In genomic region chr19:57196616-57197015, GRCm38 (mm10) we compare ENCODE assay signal across 8 mouse cellular contexts.
DNase-seq lines count a peak whose midpoint lies in the region; ATAC-seq and TF ChIP-seq lines count a peak whose summit lies in the region.

No protein-coding gene starts in this region.

- peaks cover 43% of the 10 kb centered on the region for H3K79me2 ChIP-seq in C2C12 (ENCODE audit: control insufficient read depth, insufficient read depth)

- no peak overlapping the region for H3ac ChIP-seq in C2C12 (ENCODE audit: control insufficient read depth, insufficient read length, low read depth)

- peak overlapping the region; percentile 29 for H3K4me3 ChIP-seq in C2C12 (ENCODE audit: insufficient read depth, poor library complexity, severe bottlenecking)
- no peak overlapping the region; the same call in 1 of the 2 replicates for H3K4me3 ChIP-seq in hindbrain, embryonic 11.5 days (ENCODE audit: low read depth, low read length)
- H3K4me3 ChIP-seq in liver, postnatal 0 days (ENCODE audit: low read depth, low read length) = peak overlapping the region; percentile 44

- WGBS in hindbrain, embryonic 11.5 days = 41% methylated on average over 8 of the region's 8 CpGs
- WGBS in liver, postnatal 0 days (ENCODE audit: insufficient replicate concordance) = 38% methylated on average over 8 of the region's 8 CpGs

- no peaks in the 10 kb centered on the region for H3K36me3 ChIP-seq in C2C12 (ENCODE audit: control insufficient read depth, insufficient read depth)
- H3K36me3 ChIP-seq in hindbrain, embryonic 11.5 days (ENCODE audit: control insufficient read depth, insufficient read depth, low read length) = no peaks in the 10 kb centered on the region
- H3K36me3 ChIP-seq in liver, postnatal 0 days (replicated peaks; ENCODE audit: insufficient read depth, low read length) = no peaks in the 10 kb centered on the region

- ATAC-seq in hindbrain, embryonic 11.5 days (ENCODE audit: low FRiP score) = no peak
- ATAC-seq in liver, postnatal 0 days = no peak

- peak overlapping the region; percentile 45; the same call in 1 of the 2 replicates for H3K27ac ChIP-seq in hindbrain, embryonic 11.5 days (ENCODE audit: low read depth, low read length)
- peak overlapping the region; percentile 80; the same call in 1 of the 2 replicates for H3K27ac ChIP-seq in liver, postnatal 0 days (ENCODE audit: low read depth)

- no peaks in the 10 kb centered on the region for H3K27me3 ChIP-seq in C2C12 (ENCODE audit: control insufficient read depth, insufficient read depth, insufficient read length)
- H3K27me3 ChIP-seq in hindbrain, embryonic 11.5 days (ENCODE audit: control insufficient read depth, insufficient read depth, low read length) = peaks cover 2% of the 10 kb centered on the region; the same call in 1 of the 2 replicates
- peaks cover 11% of the 10 kb centered on the region; the same call in 1 of the 2 replicates for H3K27me3 ChIP-seq in liver, postnatal 0 days (ENCODE audit: insufficient read depth, low read length)

- peaks cover 6% of the 10 kb centered on the region for H3K79me3 ChIP-seq in C2C12 (ENCODE audit: low read depth)

- peaks cover 9% of the 10 kb centered on the region for H3K4me1 ChIP-seq in hindbrain, embryonic 11.5 days (replicated peaks; ENCODE audit: control insufficient read depth, insufficient read depth, low read length)
- H3K4me1 ChIP-seq in liver, postnatal 0 days (ENCODE audit: insufficient read depth) = peaks cover 32% of the 10 kb centered on the region

- peak; percentile 68 for DNase-seq in cerebellum, adult 9-10 months
- no peak for DNase-seq in cerebellum, postnatal 4 days (ENCODE audit: low spot score in 2 of 2)
- no peak for DNase-seq in hindbrain, embryonic 11.5 days (ENCODE audit: low spot score)
- DNase-seq in liver, postnatal 0 days = no peak
- DNase-seq in right cerebral cortex, adult 18-20 months = no peak
- no peak for DNase-seq in left cerebral cortex, postnatal 4 days
- DNase-seq in layer of hippocampus, adult 11-12 months (ENCODE audit: low spot score) = no peak

- H3K9ac ChIP-seq in hindbrain, embryonic 11.5 days (ENCODE audit: low read depth, low read length) = no peak overlapping the region
- H3K9ac ChIP-seq in liver, postnatal 0 days (replicated peaks) = peak overlapping the region; percentile 16; the same call in 1 of the 2 replicates

- TF ChIP-seq EP300 in liver, postnatal 0 days (IDR thresholded peaks at IDR 0.05; ENCODE audit: low read depth) = no peak

- H3K9me3 ChIP-seq in hindbrain, embryonic 11.5 days (ENCODE audit: control insufficient read depth, low read length) = no peaks in the 10 kb centered on the region
- no peaks in the 10 kb centered on the region for H3K9me3 ChIP-seq in liver, postnatal 0 days (ENCODE audit: low read length)

- TF ChIP-seq CTCF in C2C12 (IDR thresholded peaks at IDR 0.05; ENCODE audit: control insufficient read depth, insufficient read depth, insufficient read length) = no peak
- no peak for TF ChIP-seq CTCF in liver, postnatal 0 days (IDR thresholded peaks at IDR 0.05; ENCODE audit: low read depth)

- intact Hi-C loops in left cerebral cortex, postnatal 4 days (cut with DNase I) = loop anchor here (10.0 kb wide), 1 partner anchor 118 kb away; the partner anchor contains the start of gene Ablim1

- peak overlapping the region; percentile 76 for H3K4me2 ChIP-seq in hindbrain, embryonic 11.5 days (replicated peaks; ENCODE audit: low read depth, low read length)
- peak overlapping the region; percentile 72 for H3K4me2 ChIP-seq in liver, postnatal 0 days (ENCODE audit: low read depth, low read length)

TF ChIP-seq in C2C12, 6 proteins besides CTCF, POLR2A, EP300 and RAD21:
- no peak for TF ChIP-seq USF1 (IDR thresholded peaks at IDR 0.05; ENCODE audit: low read depth)
- TF ChIP-seq MAX (IDR thresholded peaks at IDR 0.05) = no peak
- no peak for TF ChIP-seq CEBPB (IDR thresholded peaks at IDR 0.05; ENCODE audit: low read depth)
- no peak for TF ChIP-seq FOSL1 (IDR thresholded peaks at IDR 0.05; ENCODE audit: insufficient read depth, low read length, poor library complexity, severe bottlenecking)
- TF ChIP-seq MYOD1 (IDR thresholded peaks at IDR 0.05; ENCODE audit: control insufficient read depth, insufficient read length, low read depth) = no peak
- TF ChIP-seq MYOG (IDR thresholded peaks at IDR 0.05; ENCODE audit: control insufficient read depth, extremely low read depth, insufficient read length) = no peak
